Mouse (Mus musculus): ENCODE results near the gene Chaf1a.

DNA sequence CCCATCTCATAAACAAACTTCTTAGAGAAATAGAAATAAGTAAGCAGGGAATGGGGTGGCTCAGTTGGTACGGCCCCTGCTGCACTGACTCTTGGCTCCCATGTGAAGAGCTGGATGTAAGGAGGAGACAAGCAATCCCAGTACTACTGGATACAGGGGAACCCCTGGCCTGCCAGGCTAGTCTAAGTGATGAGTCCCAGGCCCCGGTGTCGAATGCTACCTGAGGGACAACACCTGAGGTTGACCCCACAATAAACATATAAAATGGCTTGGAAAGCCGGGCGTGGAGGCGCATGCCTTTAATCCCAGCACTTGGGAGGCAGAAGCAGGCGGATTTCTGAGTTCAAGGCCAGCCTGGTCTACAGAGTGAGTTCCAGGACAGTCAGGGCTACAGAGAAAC is 8.8 kb upstream of the Chaf1a start:
- no peak for TF ChIP-seq POLR2A (IDR thresholded peaks at IDR 0.05; ENCODE audit: low read depth, low read length)
- TF ChIP-seq CTCF (IDR thresholded peaks at IDR 0.05; ENCODE audit: extremely low read depth, insufficient read length, insufficient replicate concordance, low read depth, low read length), result no peak
